Mouse (Mus musculus) cerebellum, adult 2 months (tissue): ENCODE data around the gene 1700069L16Rik.

Experiments used
- CTCF ChIP-seq: fragments of 200-500 bp; IDR thresholded peaks from 2 replicates; pipeline ENCODE4 v1.5.1; 2011; ENCODE audit warnings: low read depth, mild to moderate bottlenecking, control low read depth, low read length, moderate library complexity, borderline replicate concordance; ENCODE audit not compliant: insufficient read depth
- POLR2A ChIP-seq: fragments of 200-500 bp; IDR thresholded peaks from 2 replicates; pipeline ENCODE4 v1.6.1; 2011; ENCODE audit warnings: low read length, control low read depth, borderline replicate concordance; ENCODE audit not compliant: insufficient read depth

- no peak for TF ChIP-seq POLR2A
- no peak for TF ChIP-seq CTCF
These were observed 13.2 kb upstream of the 1700069L16Rik start for GRCm38 (mm10) chr5:113737607-113738237.
